Mouse (Mus musculus) small intestine, adult 2 months (tissue): ENCODE results near the gene Ern1.

Source experiments
- CTCF ChIP-seq: fragments of 200-500 bp; IDR thresholded peaks from 2 replicates; pipeline ENCODE4 v1.5.1; 2012; ENCODE audit warnings: low read depth, mild to moderate bottlenecking, control low read depth, inconsistent platforms, low read length, moderate library complexity, mixed read lengths; ENCODE audit not compliant: insufficient replicate concordance, insufficient read length; ENCODE audit errors: extremely low read depth
- POLR2A ChIP-seq: fragments of 200-500 bp; IDR thresholded peaks from 2 replicates; pipeline ENCODE4 v1.6.1; 2012; ENCODE audit warnings: low read depth, mild to moderate bottlenecking, control low read depth, inconsistent platforms, low read length, moderate library complexity

- TF ChIP-seq POLR2A (no peak), CTCF (no peak)
Measured at GRCm38 (mm10) chr11:106373998-106374397, 113.7 kb downstream of the Ern1 start.
